Mouse (Mus musculus): ENCODE data around the gene Catsperd. TPM values are rescaled to one million over a fixed set of nuclear protein-coding genes. Genes with fewer than 3 reads are reported as not detected.

Catsperd gene
- polyA plus RNA-seq, 1 experiment from 2014 or later = 0.61 TPM

GRCm38 (mm10) chr17:56592553-56592952 lies 35.4 kb upstream of the Catsperd start:
- Histone ChIP-seq H3K4me3 (ENCODE audit: low read depth, low read length) (no peak overlapping the region), H3K9ac (ENCODE audit: low read length) (no peak overlapping the region), H3K4me2 (ENCODE audit: low read depth, severe bottlenecking) (no peak overlapping the region), H3K27me3 (ENCODE audit: control insufficient read depth, insufficient read depth, low read length) (no peaks in the 10 kb centered on the region), H3K27ac (replicated peaks; ENCODE audit: low read depth, low read length) (no peak overlapping the region), H3K9me3 (ENCODE audit: control insufficient read depth, low read length) (no peaks in the 10 kb centered on the region), H3K36me3 (ENCODE audit: control insufficient read depth, insufficient read depth, low read length) (peaks cover 73% of the 10 kb centered on the region), H3K4me1 (ENCODE audit: control insufficient read depth, insufficient read depth, low read length) (no peaks in the 10 kb centered on the region)
- no peak for DNase-seq (ENCODE audit: low spot score)
- no peak for ATAC-seq (ENCODE audit: insufficient number of reproducible peaks, low FRiP score, low TSS enrichment, low read depth)

GRCm38 (mm10) chr17:56593527-56594271 lies 34.2 kb upstream of the Catsperd start:
- H3K9ac ChIP-seq (ENCODE audit: low read length) = no peak overlapping the region
- H3K9me3 ChIP-seq (ENCODE audit: control insufficient read depth, low read length) = no peaks in the 10 kb centered on the region
- H3K4me3 ChIP-seq (ENCODE audit: low read depth, low read length) = no peak overlapping the region
- H3K36me3 ChIP-seq (ENCODE audit: control insufficient read depth, insufficient read depth, low read length) = peaks cover 68% of the 10 kb centered on the region
- H3K27ac ChIP-seq (replicated peaks; ENCODE audit: low read depth, low read length) = no peak overlapping the region
- no peaks in the 10 kb centered on the region for H3K4me1 ChIP-seq (ENCODE audit: control insufficient read depth, insufficient read depth, low read length)
- 96% methylated on average over 8 of the region's 8 CpGs for WGBS
- H3K27me3 ChIP-seq (ENCODE audit: control insufficient read depth, insufficient read depth, low read length) = no peaks in the 10 kb centered on the region
- ATAC-seq (ENCODE audit: insufficient number of reproducible peaks, low FRiP score, low TSS enrichment, low read depth) (no peak; the same call in 1 of the 2 replicates), DNase-seq (ENCODE audit: low spot score) (no peak)
- H3K4me2 ChIP-seq (ENCODE audit: low read depth, severe bottlenecking) = no peak overlapping the region

- Histone ChIP-seq H3K9me3 (ENCODE audit: control insufficient read depth, low read length) (no peaks in the 10 kb centered on the region), H3K4me3 (ENCODE audit: low read depth, low read length) (no peak overlapping the region), H3K4me2 (ENCODE audit: low read depth, severe bottlenecking) (no peak overlapping the region), H3K4me1 (ENCODE audit: control insufficient read depth, insufficient read depth, low read length) (peaks cover under 1% of the 10 kb centered on the region; the same call in 1 of the 2 replicates), H3K27ac (replicated peaks; ENCODE audit: low read depth, low read length) (no peak overlapping the region), H3K9ac (ENCODE audit: low read length) (no peak overlapping the region), H3K27me3 (ENCODE audit: control insufficient read depth, insufficient read depth, low read length) (no peaks in the 10 kb centered on the region), H3K36me3 (ENCODE audit: control insufficient read depth, insufficient read depth, low read length) (peaks cover 68% of the 10 kb centered on the region)
- 96% methylated on average over 28 of the region's 28 CpGs for WGBS
- no peak for ATAC-seq (ENCODE audit: insufficient number of reproducible peaks, low FRiP score, low TSS enrichment, low read depth)
- no peak for DNase-seq (ENCODE audit: low spot score)
These were observed 24.5 kb upstream of the Catsperd start for GRCm38 (mm10) chr17:56603186-56604069.

GRCm38 (mm10) chr17:56604070-56604380 lies 23.9 kb upstream of the Catsperd start:
- peaks cover 5% of the 10 kb centered on the region for H3K4me1 ChIP-seq (ENCODE audit: control insufficient read depth, insufficient read depth, low read length)
- H3K4me2 ChIP-seq (ENCODE audit: low read depth, severe bottlenecking) = no peak overlapping the region
- H3K4me3 ChIP-seq (ENCODE audit: low read depth, low read length) = no peak overlapping the region
- DNase-seq (ENCODE audit: low spot score) = no peak
- no peak overlapping the region for H3K27ac ChIP-seq (replicated peaks; ENCODE audit: low read depth, low read length)
- H3K27me3 ChIP-seq (ENCODE audit: control insufficient read depth, insufficient read depth, low read length) = no peaks in the 10 kb centered on the region
- H3K9ac ChIP-seq (ENCODE audit: low read length) = no peak overlapping the region
- peaks cover 68% of the 10 kb centered on the region for H3K36me3 ChIP-seq (ENCODE audit: control insufficient read depth, insufficient read depth, low read length)
- H3K9me3 ChIP-seq (ENCODE audit: control insufficient read depth, low read length) = no peaks in the 10 kb centered on the region
- ATAC-seq (ENCODE audit: insufficient number of reproducible peaks, low FRiP score, low TSS enrichment, low read depth) = no peak
- 84% methylated on average over 9 of the region's 9 CpGs for WGBS

- Histone ChIP-seq H3K4me3 (ENCODE audit: low read depth, low read length) (no peak overlapping the region), H3K9me3 (ENCODE audit: control insufficient read depth, low read length) (no peaks in the 10 kb centered on the region), H3K27ac (replicated peaks; ENCODE audit: low read depth, low read length) (no peak overlapping the region), H3K27me3 (ENCODE audit: control insufficient read depth, insufficient read depth, low read length) (no peaks in the 10 kb centered on the region), H3K9ac (ENCODE audit: low read length) (no peak overlapping the region), H3K36me3 (ENCODE audit: control insufficient read depth, insufficient read depth, low read length) (peaks cover 67% of the 10 kb centered on the region), H3K4me1 (ENCODE audit: control insufficient read depth, insufficient read depth, low read length) (peaks cover 5% of the 10 kb centered on the region), H3K4me2 (ENCODE audit: low read depth, severe bottlenecking) (no peak overlapping the region)
- DNase-seq (ENCODE audit: low spot score) = no peak
- WGBS = 89% methylated on average over 3 of the region's 3 CpGs
- ATAC-seq (ENCODE audit: insufficient number of reproducible peaks, low FRiP score, low TSS enrichment, low read depth) = no peak
These were observed 23.5 kb upstream of the Catsperd start for GRCm38 (mm10) chr17:56604422-56604821.

GRCm38 (mm10) chr17:56605431-56605830 lies 22.5 kb upstream of the Catsperd start:
- Histone ChIP-seq H3K9me3 (ENCODE audit: control insufficient read depth, low read length) (no peaks in the 10 kb centered on the region), H3K27ac (replicated peaks; ENCODE audit: low read depth, low read length) (no peak overlapping the region), H3K9ac (ENCODE audit: low read length) (no peak overlapping the region), H3K4me1 (ENCODE audit: control insufficient read depth, insufficient read depth, low read length) (peaks cover 5% of the 10 kb centered on the region), H3K4me2 (ENCODE audit: low read depth, severe bottlenecking) (no peak overlapping the region), H3K27me3 (ENCODE audit: control insufficient read depth, insufficient read depth, low read length) (no peaks in the 10 kb centered on the region), H3K4me3 (ENCODE audit: low read depth, low read length) (no peak overlapping the region), H3K36me3 (ENCODE audit: control insufficient read depth, insufficient read depth, low read length) (peaks cover 57% of the 10 kb centered on the region)
- 92% methylated on average over 9 of the region's 9 CpGs for WGBS
- no peak for DNase-seq (ENCODE audit: low spot score)
- ATAC-seq (ENCODE audit: insufficient number of reproducible peaks, low FRiP score, low TSS enrichment, low read depth) = no peak

GRCm38 (mm10) chr17:56607521-56608062 lies 20.4 kb upstream of the Catsperd start:
- Histone ChIP-seq H3K27me3 (ENCODE audit: control insufficient read depth, insufficient read depth, low read length) (no peaks in the 10 kb centered on the region), H3K9me3 (ENCODE audit: control insufficient read depth, low read length) (no peaks in the 10 kb centered on the region), H3K4me1 (ENCODE audit: control insufficient read depth, insufficient read depth, low read length) (peaks cover 5% of the 10 kb centered on the region), H3K27ac (replicated peaks; ENCODE audit: low read depth, low read length) (no peak overlapping the region), H3K4me3 (ENCODE audit: low read depth, low read length) (no peak overlapping the region), H3K4me2 (ENCODE audit: low read depth, severe bottlenecking) (no peak overlapping the region; the same call in 1 of the 2 replicates), H3K9ac (ENCODE audit: low read length) (no peak overlapping the region), H3K36me3 (ENCODE audit: control insufficient read depth, insufficient read depth, low read length) (peaks cover 39% of the 10 kb centered on the region)
- DNase-seq (ENCODE audit: low spot score) (no peak), ATAC-seq (ENCODE audit: insufficient number of reproducible peaks, low FRiP score, low TSS enrichment, low read depth) (no peak)
- WGBS = 73% methylated on average over 3 of the region's 3 CpGs

- Histone ChIP-seq H3K36me3 (ENCODE audit: control insufficient read depth, insufficient read depth, low read length) (peaks cover 29% of the 10 kb centered on the region), H3K27me3 (ENCODE audit: control insufficient read depth, insufficient read depth, low read length) (no peaks in the 10 kb centered on the region), H3K9ac (ENCODE audit: low read length) (peak overlapping the region; percentile 40), H3K4me1 (ENCODE audit: control insufficient read depth, insufficient read depth, low read length) (peaks cover 5% of the 10 kb centered on the region), H3K4me2 (ENCODE audit: low read depth, severe bottlenecking) (peak overlapping the region; percentile 60), H3K9me3 (ENCODE audit: control insufficient read depth, low read length) (no peaks in the 10 kb centered on the region), H3K4me3 (ENCODE audit: low read depth, low read length) (peak overlapping the region; percentile 65), H3K27ac (replicated peaks; ENCODE audit: low read depth, low read length) (no peak overlapping the region)
- DNase-seq (ENCODE audit: low spot score) (no peak), ATAC-seq (ENCODE audit: insufficient number of reproducible peaks, low FRiP score, low TSS enrichment, low read depth) (no peak)
- 54% methylated on average over 5 of the region's 5 CpGs for WGBS
These were observed 19.2 kb upstream of the Catsperd start for GRCm38 (mm10) chr17:56608699-56609098.
